Mouse (Mus musculus) heart, embryonic 11.5 days (tissue): ENCODE measurements around the gene Rhbdd1. TPM values are rescaled to one million over a fixed set of nuclear protein-coding genes. Genes with fewer than 3 reads are reported as not detected.
A peak's percentile ranks its signal among the peaks of the same experiment; 100 is the strongest.

Experiments used
- ATAC-seq: fragments of 200-750 bp; cut with Nextera tagmentation; replicated peaks from 2 replicates; pipeline ENCODE4 v1.8.0; 2017; ENCODE audit warnings: moderate library complexity; ENCODE audit not compliant: insufficient number of reproducible peaks, low FRiP score, low TSS enrichment
- H3K27ac ChIP-seq: fragments of 300-500 bp; sonication (generic); 2 replicates; pipeline ENCODE4 v1.5.1; 2014; ENCODE audit warnings: mild to moderate bottlenecking, low read depth, low read length
- H3K27me3 ChIP-seq: fragments of 300-500 bp; sonication (generic); 2 replicates; pipeline ENCODE4 v1.6.1; 2014; ENCODE audit warnings: mild to moderate bottlenecking, low read length, mixed read lengths; ENCODE audit not compliant: control insufficient read depth, insufficient read depth
- H3K36me3 ChIP-seq: fragments of 300-500 bp; sonication (generic); 2 replicates; pipeline ENCODE4 v1.6.1; 2014; ENCODE audit warnings: mild to moderate bottlenecking, low read length, moderate library complexity, mixed read lengths; ENCODE audit not compliant: control insufficient read depth, insufficient read depth
- H3K4me1 ChIP-seq: fragments of 300-500 bp; sonication (generic); 2 replicates; pipeline ENCODE4 v1.6.1; 2014; ENCODE audit warnings: low read length; ENCODE audit not compliant: control insufficient read depth, insufficient read depth
- H3K4me2 ChIP-seq: fragments of 300-500 bp; sonication (generic); 2 replicates; pipeline ENCODE4 v1.6.1; 2014; ENCODE audit warnings: mild to moderate bottlenecking, moderate library complexity
- H3K4me3 ChIP-seq: fragments of 300-500 bp; sonication (generic); 2 replicates; pipeline ENCODE4 v1.5.1; 2014; ENCODE audit warnings: low read depth, low read length
- H3K9ac ChIP-seq: fragments of 300-500 bp; sonication (generic); 2 replicates; pipeline ENCODE4 v1.6.1; 2014; ENCODE audit warnings: mild to moderate bottlenecking, low read depth, low read length, moderate library complexity
- H3K9me3 ChIP-seq: fragments of 300-500 bp; sonication (generic); replicated peaks from 2 replicates; pipeline ENCODE4 v1.6.1; 2016; ENCODE audit warnings: low read length; ENCODE audit not compliant: control insufficient read depth
- WGBS: fragments of 180-500 bp; shearing (Covaris S2); extraction: QIAGEN DNeasy Blood & Tissue Kit; methylation state at CpG from one replicate; pipeline ENCODE4 v1.1.7; 2014; ENCODE audit not compliant: insufficient replicate concordance; 5-methylcytosine and 5-hydroxymethylcytosine counted together
- polyA plus RNA-seq: library from polyadenylated mRNA; unstranded; fragments of >200 nt; fragmentation: Nextera tagmentation; extraction: Ambion mirVana; gene quantifications from 2 replicates; pipeline ENCODE4 v1.2.1, GENCODE M21; 2014

Gene Rhbdd1
- polyA plus RNA-seq, 1 experiment from 2014 or later, result 7.9 TPM

- Histone ChIP-seq H3K4me3 (no peak overlapping the region), H3K9me3 (no peaks in the 10 kb centered on the region), H3K27ac (no peak overlapping the region), H3K27me3 (no peaks in the 10 kb centered on the region), H3K36me3 (no peaks in the 10 kb centered on the region), H3K4me1 (no peaks in the 10 kb centered on the region), H3K9ac (no peak overlapping the region), H3K4me2 (no peak overlapping the region)
- ATAC-seq, result peak; percentile 67; the same call in 1 of the 2 replicates
- 81% methylated on average over 7 of the region's 7 CpGs for WGBS
Measured at GRCm38 (mm10) chr1:82328033-82328775, 12.0 kb downstream of the Rhbdd1 start.

GRCm38 (mm10) chr1:82329237-82329953 is 13.1 kb downstream of the Rhbdd1 start:
- no peak overlapping the region for H3K9ac ChIP-seq
- no peak overlapping the region for H3K27ac ChIP-seq
- no peaks in the 10 kb centered on the region for H3K27me3 ChIP-seq
- H3K4me2 ChIP-seq, result no peak overlapping the region
- no peaks in the 10 kb centered on the region for H3K4me1 ChIP-seq
- no peaks in the 10 kb centered on the region for H3K36me3 ChIP-seq
- whole genome bisulfite sequencing, result 81% methylated on average over 4 of the region's 4 CpGs
- H3K4me3 ChIP-seq, result no peak overlapping the region
- ATAC-seq, result no peak
- H3K9me3 ChIP-seq, result no peaks in the 10 kb centered on the region

- H3K4me1 ChIP-seq, result no peaks in the 10 kb centered on the region
- ATAC-seq, result no peak
- no peak overlapping the region for H3K4me3 ChIP-seq
- H3K27me3 ChIP-seq, result no peaks in the 10 kb centered on the region
- H3K36me3 ChIP-seq, result no peaks in the 10 kb centered on the region
- H3K27ac ChIP-seq, result no peak overlapping the region
- no peak overlapping the region for H3K9ac ChIP-seq
- H3K9me3 ChIP-seq, result no peaks in the 10 kb centered on the region
- no peak overlapping the region for H3K4me2 ChIP-seq
Measured at GRCm38 (mm10) chr1:82329954-82330247, 13.6 kb downstream of the Rhbdd1 start.

GRCm38 (mm10) chr1:82334506-82334905 is 18.3 kb downstream of the Rhbdd1 start:
- no peaks in the 10 kb centered on the region for H3K9me3 ChIP-seq
- no peaks in the 10 kb centered on the region for H3K27me3 ChIP-seq
- no peaks in the 10 kb centered on the region for H3K4me1 ChIP-seq
- H3K9ac ChIP-seq, result no peak overlapping the region
- no peak overlapping the region for H3K27ac ChIP-seq
- H3K4me2 ChIP-seq, result no peak overlapping the region
- H3K36me3 ChIP-seq, result no peaks in the 10 kb centered on the region
- ATAC-seq, result no peak
- no peak overlapping the region for H3K4me3 ChIP-seq
- 85% methylated on average over 3 of the region's 3 CpGs for WGBS

GRCm38 (mm10) chr1:82353089-82353488 is 36.8 kb downstream of the Rhbdd1 start:
- Histone ChIP-seq H3K9ac (no peak overlapping the region), H3K4me1 (no peaks in the 10 kb centered on the region), H3K4me2 (no peak overlapping the region), H3K27me3 (no peaks in the 10 kb centered on the region), H3K36me3 (no peaks in the 10 kb centered on the region), H3K4me3 (no peak overlapping the region), H3K9me3 (no peaks in the 10 kb centered on the region), H3K27ac (no peak overlapping the region)
- WGBS, result 95% methylated on average over 2 of the region's 2 CpGs
- no peak for ATAC-seq

- no peak overlapping the region for H3K27ac ChIP-seq
- H3K9ac ChIP-seq, result no peak overlapping the region
- ATAC-seq, result no peak
- no peak overlapping the region for H3K4me3 ChIP-seq
- H3K36me3 ChIP-seq, result no peaks in the 10 kb centered on the region
- H3K4me1 ChIP-seq, result peaks cover 4% of the 10 kb centered on the region; the same call in 1 of the 2 replicates
- 85% methylated on average over 2 of the region's 2 CpGs for WGBS
- 0 out of 2 replicates have a peak, but pooled peaks cover 3% of the 10 kb centered on the region for H3K27me3 ChIP-seq
- no peaks in the 10 kb centered on the region for H3K9me3 ChIP-seq
- no peak overlapping the region for H3K4me2 ChIP-seq
Measured at GRCm38 (mm10) chr1:82353755-82354154, 37.5 kb downstream of the Rhbdd1 start.

- peak; percentile 83 for ATAC-seq
- peak overlapping the region; percentile 36; the same call in 1 of the 2 replicates for H3K9ac ChIP-seq
- H3K4me1 ChIP-seq, result peaks cover 24% of the 10 kb centered on the region
- peak overlapping the region; percentile 59; the same call in 1 of the 2 replicates for H3K27ac ChIP-seq
- H3K4me3 ChIP-seq, result no peak overlapping the region; the same call in 1 of the 2 replicates
- H3K27me3 ChIP-seq, result peaks cover 22% of the 10 kb centered on the region
- peak overlapping the region; percentile 59 for H3K4me2 ChIP-seq
- H3K36me3 ChIP-seq, result no peaks in the 10 kb centered on the region
- 43% methylated on average over 20 of the region's 20 CpGs for WGBS
- H3K9me3 ChIP-seq, result no peaks in the 10 kb centered on the region
Measured at GRCm38 (mm10) chr1:82358871-82359647, 42.8 kb downstream of the Rhbdd1 start.

- H3K4me3 ChIP-seq, result no peak overlapping the region
- no peak overlapping the region for H3K27ac ChIP-seq
- peaks cover 22% of the 10 kb centered on the region for H3K27me3 ChIP-seq
- peaks cover 28% of the 10 kb centered on the region for H3K4me1 ChIP-seq
- no peak overlapping the region for H3K9ac ChIP-seq
- H3K4me2 ChIP-seq, result peak overlapping the region; percentile 59
- ATAC-seq, result no peak
- WGBS, result 80% methylated on average over 1 of the region's 1 CpGs
- no peaks in the 10 kb centered on the region for H3K9me3 ChIP-seq
- no peaks in the 10 kb centered on the region for H3K36me3 ChIP-seq
Measured at GRCm38 (mm10) chr1:82359648-82360026, 43.4 kb downstream of the Rhbdd1 start.
